Mouse (Mus musculus) cortical plate, adult 2 months (tissue): ENCODE measurements around the gene Rad51b.

Experiments
- CTCF ChIP-seq: fragments of 200-500 bp; IDR thresholded peaks from 2 replicates; pipeline ENCODE4 v1.5.1; 2011; ENCODE audit warnings: mild to moderate bottlenecking, control low read depth, low read length; ENCODE audit not compliant: insufficient read depth; ENCODE audit errors: extremely low read depth
- POLR2A ChIP-seq: fragments of 200-500 bp; IDR thresholded peaks from 2 replicates; pipeline ENCODE4 v1.6.1; 2011; ENCODE audit warnings: mild to moderate bottlenecking, low read length, control low read depth; ENCODE audit not compliant: insufficient read depth; ENCODE audit errors: extremely low read depth

GRCm38 (mm10) chr12:79498326-79498725, 201.2 kb downstream of the Rad51b start:
- no peak for TF ChIP-seq POLR2A
- TF ChIP-seq CTCF: no peak
